Mouse (Mus musculus) heart, postnatal 0 days (tissue): Measurements from ENCODE around the gene Sars2. TPM values are rescaled to one million over a fixed set of nuclear protein-coding genes. Genes with fewer than 3 reads are reported as not detected.

Source experiments
- ATAC-seq: fragments of 200-750 bp; cut with Nextera tagmentation; 2 replicates; pipeline ENCODE4 v1.8.0; 2017; ENCODE audit warnings: low read depth, moderate number of reproducible peaks, moderate library complexity; ENCODE audit not compliant: insufficient read depth
- DNase-seq: peaks from one replicate; pipeline ENCODE4 v3.0.0-alpha.2; 2016; ENCODE audit warnings: low spot score
- H3K27ac ChIP-seq: fragments of 300-500 bp; sonication (generic); 2 replicates; pipeline ENCODE4 v1.5.1; 2014; ENCODE audit warnings: low read depth, mild to moderate bottlenecking
- H3K27me3 ChIP-seq: fragments of 300-500 bp; sonication (generic); 2 replicates; pipeline ENCODE4 v1.6.1; 2014; ENCODE audit warnings: low read length, mixed read lengths; ENCODE audit not compliant: control insufficient read depth, insufficient read depth
- H3K36me3 ChIP-seq: fragments of 300-500 bp; sonication (generic); replicated peaks from 2 replicates; pipeline ENCODE4 v1.6.1; 2014; ENCODE audit warnings: low read length, mixed read lengths; ENCODE audit not compliant: control insufficient read depth, insufficient read depth
- H3K4me1 ChIP-seq: fragments of 300-500 bp; sonication (generic); 2 replicates; pipeline ENCODE4 v1.6.1; 2014; ENCODE audit warnings: antibody characterized with exemption; ENCODE audit not compliant: control insufficient read depth, insufficient read depth
- H3K4me2 ChIP-seq: fragments of 300-500 bp; sonication (generic); 2 replicates; pipeline ENCODE4 v1.6.1; 2014; ENCODE audit warnings: low read depth, mild to moderate bottlenecking, low read length, moderate library complexity
- H3K4me3 ChIP-seq: fragments of 300-500 bp; sonication (generic); 2 replicates; pipeline ENCODE4 v1.5.1; 2014; ENCODE audit warnings: low read depth, low read length
- H3K9ac ChIP-seq: fragments of 300-500 bp; sonication (generic); replicated peaks from 2 replicates; pipeline ENCODE4 v1.6.1; 2014; ENCODE audit warnings: low read depth, low read length, mixed read lengths
- H3K9me3 ChIP-seq: fragments of 300-500 bp; sonication (generic); replicated peaks from 2 replicates; pipeline ENCODE4 v1.6.1; 2016; ENCODE audit warnings: low read length; ENCODE audit not compliant: control insufficient read depth
- CTCF ChIP-seq: IDR thresholded peaks from 2 replicates; pipeline ENCODE4 v1.5.1; 2016; ENCODE audit warnings: antibody characterized with exemption, control low read depth, low read depth
- EP300 ChIP-seq: IDR thresholded peaks from 2 replicates; pipeline ENCODE4 v1.6.1; 2016; ENCODE audit warnings: antibody characterized with exemption, low read depth
- WGBS: fragments of 180-500 bp; shearing (Covaris S2); extraction: QIAGEN DNeasy Blood & Tissue Kit; methylation state at CpG from one replicate; pipeline ENCODE4 v1.1.7; 2014; 5-methylcytosine and 5-hydroxymethylcytosine counted together
- polyA plus RNA-seq: library from polyadenylated mRNA; unstranded; fragments of >200 nt; fragmentation: Nextera tagmentation; extraction: Ambion mirVana; gene quantifications from 2 replicates; pipeline ENCODE4 v1.2.1, GENCODE M21; 2015
- total RNA-seq: library from RNA; depleted of rRNA; stranded (reverse); fragments of >200 nt; gene quantifications from 2 replicates; pipeline ENCODE4 v1.2.3, GENCODE M21; 2014; ENCODE audit warnings: low replicate concordance

The Sars2 gene
- total and polyA plus RNA-seq, 2 experiments from 2014 or later = 17.0 to 22.6 TPM

DNA sequence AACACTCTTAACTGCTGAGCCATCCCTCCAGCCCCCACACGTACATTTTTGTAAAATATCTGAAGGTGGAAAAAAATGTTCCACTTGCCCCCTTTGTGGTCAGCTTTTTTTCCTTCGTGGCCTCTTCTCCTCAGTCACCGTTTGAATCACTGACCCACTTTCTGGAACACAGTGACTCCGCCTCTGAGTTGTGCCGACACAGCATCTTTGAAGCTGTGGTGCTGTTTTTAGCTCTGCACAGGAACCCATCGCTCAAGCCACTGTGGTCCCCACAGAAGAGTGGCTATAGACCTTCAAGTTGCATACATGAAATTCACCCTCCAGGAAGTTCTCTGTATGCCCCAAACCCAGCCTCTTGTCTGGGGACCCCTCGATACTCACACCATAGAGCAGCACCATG lies 39.1 kb downstream of the Sars2 start:
- no peak for ATAC-seq
- H3K36me3 ChIP-seq = peaks cover 36% of the 10 kb centered on the region
- DNase-seq = no peak
- 51% methylated on average over 7 of the region's 7 CpGs for WGBS
- no peak overlapping the region for H3K9ac ChIP-seq
- peak overlapping the region; percentile 56; the same call in 1 of the 2 replicates for H3K27ac ChIP-seq
- no peak for TF ChIP-seq CTCF
- TF ChIP-seq EP300 = no peak
- no peaks in the 10 kb centered on the region for H3K27me3 ChIP-seq
- H3K4me1 ChIP-seq = no peaks in the 10 kb centered on the region
- H3K9me3 ChIP-seq = no peaks in the 10 kb centered on the region
- H3K4me2 ChIP-seq = no peak overlapping the region; the same call in 1 of the 2 replicates
- no peak overlapping the region for H3K4me3 ChIP-seq

DNA sequence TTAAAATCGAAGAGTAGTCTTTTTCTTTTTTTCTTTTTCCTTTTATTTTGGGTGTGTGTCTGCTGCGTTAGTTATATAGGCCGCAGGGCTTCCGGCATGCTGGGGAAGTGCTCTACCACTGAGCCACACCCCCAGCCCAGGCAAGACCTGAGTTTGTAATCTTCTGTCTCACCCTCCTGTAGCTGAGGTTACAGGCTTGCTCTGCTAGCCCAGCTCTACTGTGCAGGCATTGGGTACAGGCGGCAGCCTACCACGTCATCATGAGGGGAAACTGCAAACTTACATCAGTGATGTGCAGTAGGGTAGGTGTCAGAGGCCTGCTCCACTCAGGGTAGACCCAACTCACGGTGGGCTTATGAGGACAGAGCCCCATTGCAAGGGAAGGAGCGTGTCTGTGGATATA lies 39.5 kb downstream of the Sars2 start:
- ATAC-seq (peak; percentile 14; the same call in 1 of the 2 replicates), DNase-seq (no peak)
- Histone ChIP-seq H3K4me2 (no peak overlapping the region; the same call in 1 of the 2 replicates), H3K27me3 (no peaks in the 10 kb centered on the region), H3K4me1 (no peaks in the 10 kb centered on the region), H3K36me3 (peaks cover 37% of the 10 kb centered on the region), H3K4me3 (no peak overlapping the region), H3K9me3 (no peaks in the 10 kb centered on the region), H3K27ac (peak overlapping the region; percentile 56; the same call in 1 of the 2 replicates), H3K9ac (no peak overlapping the region)
- WGBS = 86% methylated on average over 8 of the region's 8 CpGs
- TF ChIP-seq CTCF (no peak), EP300 (no peak)

DNA sequence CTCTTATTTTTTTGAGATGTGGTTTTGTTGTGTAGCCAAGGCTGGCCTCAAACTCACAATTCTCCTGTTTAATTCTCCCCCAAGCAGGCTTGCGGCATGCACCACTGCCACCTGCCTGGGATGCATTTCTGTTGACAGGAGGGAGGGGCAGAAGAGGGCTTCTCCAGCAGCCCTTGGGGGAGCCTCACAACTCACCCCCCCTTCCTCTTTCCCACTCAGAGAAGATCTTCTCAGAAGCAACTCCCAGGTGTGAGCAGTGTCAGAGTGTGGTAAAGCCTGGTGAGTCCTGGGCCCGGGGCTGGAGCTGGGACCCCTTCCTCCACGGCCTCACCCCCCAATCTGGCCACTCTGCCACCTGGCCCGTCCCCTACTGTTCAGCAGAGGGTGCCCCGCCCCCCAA lies 43.4 kb downstream of the Sars2 start:
- Histone ChIP-seq H3K4me3 (no peak overlapping the region), H3K36me3 (peaks cover 38% of the 10 kb centered on the region), H3K4me1 (no peaks in the 10 kb centered on the region; the same call in 1 of the 2 replicates), H3K9me3 (no peaks in the 10 kb centered on the region), H3K4me2 (no peak overlapping the region), H3K27me3 (no peaks in the 10 kb centered on the region), H3K27ac (no peak overlapping the region), H3K9ac (no peak overlapping the region)
- WGBS = 75% methylated on average over 5 of the region's 5 CpGs
- DNase-seq (no peak), ATAC-seq (no peak)
- no peak for TF ChIP-seq EP300
- TF ChIP-seq CTCF = no peak

DNA sequence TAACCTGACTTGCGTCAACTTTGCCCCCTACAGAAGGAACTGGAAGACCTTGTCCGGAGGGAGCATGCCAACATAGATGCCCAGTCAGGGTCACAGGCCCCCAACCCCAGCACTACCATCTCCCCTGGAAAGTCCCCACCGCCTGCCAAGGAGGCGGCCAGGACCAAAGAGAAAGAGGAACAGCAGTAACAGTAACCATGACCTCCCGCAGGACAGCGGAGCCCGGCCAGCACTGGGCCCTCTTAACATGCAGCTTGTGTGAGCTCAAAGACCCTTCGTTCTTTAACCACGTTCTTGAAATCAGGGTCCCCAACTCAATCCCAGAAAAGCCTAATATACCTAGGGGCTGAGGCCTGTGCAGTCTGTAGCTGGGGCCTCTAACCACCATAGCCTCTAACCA lies 46.1 kb downstream of the Sars2 start:
- Histone ChIP-seq H3K9ac (no peak overlapping the region), H3K27ac (no peak overlapping the region), H3K36me3 (peaks cover 32% of the 10 kb centered on the region), H3K4me3 (no peak overlapping the region), H3K27me3 (no peaks in the 10 kb centered on the region), H3K9me3 (no peaks in the 10 kb centered on the region), H3K4me1 (no peaks in the 10 kb centered on the region; the same call in 1 of the 2 replicates), H3K4me2 (no peak overlapping the region)
- no peak for TF ChIP-seq EP300
- no peak for TF ChIP-seq CTCF
- ATAC-seq (no peak), DNase-seq (no peak)
- WGBS = 98% methylated on average over 9 of the region's 9 CpGs

DNA sequence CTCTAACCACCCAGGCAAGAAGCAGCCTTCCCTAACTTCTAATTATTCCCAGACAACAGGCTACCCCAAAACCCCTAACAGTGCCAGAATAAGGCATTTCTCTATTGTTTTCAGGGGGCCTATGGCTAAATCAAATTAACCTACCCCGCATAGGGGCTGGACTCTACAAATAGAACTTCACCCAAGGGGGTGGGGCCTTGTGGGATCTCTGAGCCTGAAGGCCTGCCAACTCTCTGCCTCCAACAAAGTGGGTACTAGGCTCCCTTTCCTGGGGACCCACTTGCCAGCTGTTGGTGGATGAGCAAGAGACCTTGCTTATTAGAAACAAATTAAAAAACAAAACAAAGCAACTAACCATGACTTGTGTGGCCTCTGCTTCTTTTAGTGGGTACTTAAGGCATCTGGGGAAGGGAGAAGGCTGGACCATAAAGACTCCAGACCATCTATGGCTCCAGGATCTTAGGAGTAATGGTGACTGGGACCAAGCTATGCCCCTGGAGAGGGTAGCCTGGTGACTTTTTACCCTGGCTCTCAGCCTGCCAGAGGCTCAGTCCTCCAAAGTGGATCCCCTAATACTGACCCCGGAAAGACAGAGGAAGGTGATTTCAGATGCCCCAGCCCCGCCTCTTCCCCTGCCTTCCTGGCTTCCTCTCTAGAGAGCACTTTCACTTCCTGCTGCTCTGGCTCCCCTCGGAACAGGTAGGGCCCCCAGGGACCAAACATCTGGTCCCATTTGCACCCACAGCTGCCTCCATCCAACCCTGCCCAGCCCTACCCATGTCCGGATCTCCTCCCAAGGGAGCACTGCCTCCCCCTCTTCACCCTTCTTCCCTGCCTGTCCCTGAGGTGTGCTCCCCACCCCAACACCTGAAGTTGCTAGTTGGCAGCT lies 46.8 kb downstream of the Sars2 start, which contains the start of gene Rinl:
Rinl (plus strand) TSS at position 663 of the 889 bp plus-strand sequence.
- Histone ChIP-seq H3K4me2 (peak within 1 kb of the TSS; percentile 25; the same call in 1 of the 2 replicates), H3K4me1 (no peaks in the 10 kb centered on the region; the same call in 1 of the 2 replicates), H3K9ac (0 out of 2 replicates have a peak within 1 kb of the TSS, but pooled peaks have one; percentile 15), H3K27ac (no peak within 1 kb of the TSS), H3K27me3 (no peaks in the 10 kb centered on the region), H3K9me3 (no peaks in the 10 kb centered on the region), H3K36me3 (peaks cover 25% of the 10 kb centered on the region), H3K4me3 (peak within 1 kb of the TSS; percentile 11; the same call in 1 of the 2 replicates)
- TF ChIP-seq EP300 (no peak), CTCF (no peak)
- no peak for ATAC-seq
- 57% methylated on average over 5 of the region's 5 CpGs for WGBS
- no peak for DNase-seq
